Mouse (Mus musculus) C2C12 (cell line): Measurements from ENCODE around the gene Vps35l.

ENCODE experiments used
- CEBPB ChIP-seq: IDR thresholded peaks from one replicate; pipeline ENCODE4 v1.6.1; 2011; ENCODE audit warnings: low read depth, mild to moderate bottlenecking, control low read depth, moderate library complexity
- CTCF ChIP-seq: IDR thresholded peaks from one replicate; pipeline ENCODE4 v1.5.1; 2011; ENCODE audit not compliant: control insufficient read depth, insufficient read depth, insufficient read length
- FOSL1 ChIP-seq: IDR thresholded peaks from one replicate; pipeline ENCODE4 v1.8.0; 2011; ENCODE audit warnings: mild to moderate bottlenecking, low read length; ENCODE audit not compliant: poor library complexity, insufficient read depth, severe bottlenecking
- MAX ChIP-seq: IDR thresholded peaks from one replicate; pipeline ENCODE4 v1.6.1; 2011; ENCODE audit warnings: mild to moderate bottlenecking, control low read depth
- MYOD1 ChIP-seq: IDR thresholded peaks from one replicate; pipeline ENCODE4 v1.6.1; 2011; ENCODE audit warnings: low read depth; ENCODE audit not compliant: control insufficient read depth, insufficient read length
- USF1 ChIP-seq: IDR thresholded peaks from one replicate; pipeline ENCODE4 v1.6.1; 2011; ENCODE audit warnings: low read depth, mild to moderate bottlenecking, control low read depth, moderate library complexity

- TF ChIP-seq CTCF (no peak), FOSL1 (no peak), MAX (no peak), USF1 (no peak), CEBPB (no peak), MYOD1 (no peak)
Observed at GRCm38 (mm10) chr7:118858640-118859039, 118.6 kb downstream of the Vps35l start.
